Mouse (Mus musculus) T-helper 17 cell (primary cell): ENCODE measurements around the gene Arhgap23.

Experiments
- in situ Hi-C, 2 experiments: fragments of 300-600 bp; cut with MboI, MseI; formaldehyde crosslinking; loops; 1 replicate in 1 of 2; 2 replicates in 1 of 2; pipeline ENCODE4 v1.15.1; 2025; ENCODE audit warnings: high pct_unique_total_duplicates in 2 of 2

Arhgap23 gene

DNA sequence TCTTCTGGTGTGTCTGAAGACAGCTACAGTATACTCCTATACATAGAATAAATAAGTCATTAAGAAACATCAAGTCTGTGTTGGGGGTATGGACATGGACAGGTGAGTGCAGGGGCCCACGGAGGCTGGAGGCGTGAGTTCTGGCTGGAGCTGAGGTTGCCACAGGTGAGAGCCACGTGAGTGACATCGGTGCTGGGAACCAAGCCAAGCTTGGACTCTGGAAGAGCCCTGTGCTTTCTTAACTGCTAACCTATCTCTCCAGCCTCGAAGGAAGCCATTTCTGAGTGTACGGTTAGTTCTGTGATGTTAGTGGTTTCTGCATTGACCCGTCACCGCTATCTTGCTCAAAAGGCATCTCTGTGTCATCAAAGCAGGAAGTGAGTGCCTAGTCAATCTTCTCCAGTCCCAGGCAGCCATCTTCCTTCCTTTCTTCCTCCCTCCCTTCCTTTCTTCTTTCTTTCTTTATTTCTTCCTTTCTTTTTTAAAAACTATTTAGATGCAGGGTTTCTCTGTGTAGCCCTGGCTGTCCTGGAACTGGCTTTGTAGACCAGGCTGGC lies 17.7 kb downstream of the Arhgap23 start:
- in situ Hi-C loops: no loop called here

DNA sequence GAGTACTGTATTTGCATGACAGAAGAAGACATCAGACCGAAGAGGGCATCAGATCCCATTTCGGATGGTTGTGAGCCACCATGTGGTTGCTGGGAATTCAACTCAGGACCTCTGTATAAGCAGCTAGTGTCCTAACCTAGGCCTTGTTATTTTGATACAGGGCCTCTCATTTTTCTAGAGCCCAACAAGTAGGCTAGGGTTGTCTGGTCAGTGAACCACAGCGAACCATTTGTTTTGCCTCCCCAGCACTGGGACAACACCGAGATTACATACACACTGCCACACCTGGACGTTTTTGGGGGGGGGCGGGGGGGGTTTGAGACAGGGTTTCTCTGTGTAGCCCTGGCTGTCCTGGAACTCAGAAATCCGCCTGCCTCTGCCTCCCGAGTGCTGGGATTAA lies 18.8 kb downstream of the Arhgap23 start:
- in situ Hi-C loops: no loop called here

DNA sequence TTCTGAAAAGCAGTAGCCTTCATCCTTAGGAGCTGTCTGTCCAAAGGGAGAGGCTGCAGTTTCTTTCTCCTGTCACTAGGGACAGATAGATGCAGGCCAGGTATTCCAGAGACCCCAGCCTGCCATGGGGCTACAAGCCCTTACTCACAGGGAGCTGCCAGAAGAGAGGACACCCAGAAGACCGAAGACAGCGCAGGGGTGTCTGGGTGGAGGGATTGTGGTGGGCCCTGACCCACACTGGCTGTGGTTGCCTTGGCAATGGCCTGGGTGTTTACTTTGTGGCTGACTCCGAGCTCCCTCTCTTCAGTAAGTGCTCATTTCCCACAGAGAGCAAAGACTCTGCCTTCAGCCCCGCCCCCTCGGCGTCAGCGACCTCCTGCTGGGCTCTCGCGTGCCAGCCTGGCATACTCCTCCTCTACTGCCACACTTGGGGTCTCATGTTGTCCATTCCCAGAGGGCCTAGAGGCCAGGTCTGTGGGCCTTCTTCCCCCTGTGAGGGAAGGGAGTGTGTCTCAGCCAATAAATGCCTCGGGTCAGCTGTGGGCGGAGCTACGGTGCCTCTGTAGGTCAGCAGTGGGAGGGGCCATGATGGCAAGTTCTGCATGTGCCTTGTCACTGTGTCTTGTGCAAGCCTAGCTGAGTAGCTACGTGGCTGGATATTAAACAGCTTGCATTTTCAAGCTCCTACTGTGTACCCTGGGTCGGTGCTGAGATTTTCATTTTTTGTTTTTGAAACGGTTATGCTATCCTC lies 19.5 kb downstream of the Arhgap23 start:
- in situ Hi-C loops: no loop called here

DNA sequence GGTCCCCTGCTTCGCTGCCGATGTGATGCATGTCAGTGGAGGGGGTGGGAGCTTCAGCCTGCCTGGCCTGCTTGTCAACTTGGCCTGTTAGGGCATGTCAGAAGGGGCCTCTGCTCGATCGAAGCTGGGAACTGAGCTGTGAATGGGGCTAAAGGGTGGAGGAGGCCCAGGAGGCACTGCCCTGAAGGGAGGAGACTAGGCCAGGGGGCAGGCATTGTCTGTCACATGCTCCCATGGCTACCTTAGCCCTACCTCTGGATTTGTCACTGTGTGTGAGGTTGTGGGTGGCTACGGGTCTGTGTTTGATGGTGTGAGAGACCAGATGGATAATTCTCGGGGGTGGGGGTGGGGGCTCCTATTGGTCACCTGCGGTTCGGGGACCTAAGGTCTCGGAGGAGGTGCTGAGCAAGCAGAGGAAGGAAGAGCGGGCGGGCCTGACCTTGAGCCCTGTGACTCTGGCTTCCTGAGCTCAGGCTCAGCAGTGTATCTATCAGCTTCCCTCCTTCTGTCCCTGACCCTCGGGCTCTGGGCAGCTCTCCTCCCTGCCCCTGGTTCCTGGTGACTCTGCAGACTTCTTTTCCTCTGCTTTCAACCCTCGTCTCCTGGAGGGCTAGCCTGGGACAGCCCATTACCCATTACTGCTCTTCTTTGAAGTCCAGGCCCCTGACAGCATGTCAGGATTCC lies 20.6 kb downstream of the Arhgap23 start:
- in situ Hi-C loops: no loop called here

DNA sequence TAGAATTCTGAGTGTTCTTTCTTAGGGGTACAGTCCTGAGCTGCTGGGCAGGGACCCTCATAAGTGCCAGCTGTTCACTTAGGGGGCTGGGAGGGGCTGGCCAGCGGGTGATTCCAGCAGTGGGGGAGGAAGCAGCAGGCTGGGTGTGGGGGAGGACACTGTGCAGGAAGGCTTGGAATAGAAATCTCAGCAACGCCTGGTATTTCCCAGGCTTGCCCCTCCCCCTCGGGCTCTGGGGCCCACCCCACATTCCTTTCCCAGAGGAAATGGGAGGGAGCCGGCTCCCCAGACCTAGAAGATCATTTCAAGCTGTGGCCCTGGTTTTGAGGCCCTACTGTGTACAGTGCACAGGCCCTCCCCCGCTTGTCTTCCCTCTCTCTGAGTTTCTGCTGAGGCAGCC lies 22.4 kb downstream of the Arhgap23 start:
- in situ Hi-C loops: no loop called here

DNA sequence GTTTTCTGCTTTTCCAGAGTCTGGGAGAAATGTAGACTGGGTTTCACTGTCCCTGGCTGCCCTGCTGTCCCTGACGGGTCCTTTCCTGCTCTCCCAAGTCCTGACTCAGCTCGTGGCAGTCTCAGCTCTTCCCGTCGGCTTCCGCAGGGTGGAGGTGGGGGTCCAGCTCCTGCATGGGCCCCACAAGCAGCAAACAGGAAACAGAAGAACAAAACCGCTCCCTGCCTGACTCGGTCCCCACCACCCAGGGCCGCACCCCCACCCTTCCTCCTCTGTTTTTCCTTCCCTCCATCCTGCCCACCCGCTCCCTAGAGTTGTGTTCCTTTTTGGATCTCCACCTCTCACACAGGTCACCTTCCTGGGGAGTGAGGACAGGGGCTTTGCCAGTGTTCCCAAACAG lies 23.5 kb downstream of the Arhgap23 start:
- in situ Hi-C loops: no loop called here

DNA sequence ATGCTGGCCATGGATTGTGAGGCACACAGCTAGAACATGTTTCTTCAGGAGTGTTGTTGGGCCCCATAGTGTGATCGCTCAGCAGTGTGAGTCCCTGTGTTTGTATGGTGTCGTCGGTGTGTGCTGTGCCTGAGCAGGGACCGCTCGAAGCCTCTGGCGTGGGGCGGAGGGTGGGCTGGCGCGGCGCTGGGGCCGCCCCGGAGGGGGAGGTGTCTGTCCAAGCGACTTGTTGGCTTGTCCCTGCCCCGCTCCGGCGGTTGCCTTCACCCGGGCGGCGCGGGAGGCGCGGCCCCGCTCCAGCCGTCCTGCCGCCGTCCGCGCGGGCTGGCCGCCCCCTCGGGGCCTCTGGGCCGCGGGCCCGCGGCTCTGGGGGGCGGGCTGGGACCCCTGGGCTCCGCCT lies 24.6 kb downstream of the Arhgap23 start:
- in situ Hi-C loops: no loop called here

DNA sequence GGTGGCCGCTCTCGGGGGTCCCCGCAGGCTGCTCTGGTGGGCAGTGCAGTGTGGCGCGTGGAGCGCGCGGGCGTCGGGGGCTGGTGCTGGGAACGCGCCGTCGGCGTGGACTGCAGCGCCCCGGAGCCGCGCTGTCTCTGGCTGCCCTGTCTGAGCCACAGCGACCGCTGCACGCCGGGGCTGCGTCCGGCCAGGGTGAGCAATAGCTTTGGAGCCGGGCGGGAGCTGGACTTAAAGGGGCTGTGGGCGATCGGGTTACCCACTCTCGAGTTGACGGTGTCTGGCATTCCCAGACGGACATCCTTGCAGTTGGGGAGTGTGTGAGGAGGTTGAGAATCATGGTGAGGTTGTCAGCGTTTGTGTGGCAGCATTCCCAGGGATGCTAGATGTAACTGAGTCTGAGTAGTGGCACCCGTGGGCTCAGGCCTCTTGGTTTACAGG lies 25.1 kb downstream of the Arhgap23 start:
- in situ Hi-C loops: no loop called here

DNA sequence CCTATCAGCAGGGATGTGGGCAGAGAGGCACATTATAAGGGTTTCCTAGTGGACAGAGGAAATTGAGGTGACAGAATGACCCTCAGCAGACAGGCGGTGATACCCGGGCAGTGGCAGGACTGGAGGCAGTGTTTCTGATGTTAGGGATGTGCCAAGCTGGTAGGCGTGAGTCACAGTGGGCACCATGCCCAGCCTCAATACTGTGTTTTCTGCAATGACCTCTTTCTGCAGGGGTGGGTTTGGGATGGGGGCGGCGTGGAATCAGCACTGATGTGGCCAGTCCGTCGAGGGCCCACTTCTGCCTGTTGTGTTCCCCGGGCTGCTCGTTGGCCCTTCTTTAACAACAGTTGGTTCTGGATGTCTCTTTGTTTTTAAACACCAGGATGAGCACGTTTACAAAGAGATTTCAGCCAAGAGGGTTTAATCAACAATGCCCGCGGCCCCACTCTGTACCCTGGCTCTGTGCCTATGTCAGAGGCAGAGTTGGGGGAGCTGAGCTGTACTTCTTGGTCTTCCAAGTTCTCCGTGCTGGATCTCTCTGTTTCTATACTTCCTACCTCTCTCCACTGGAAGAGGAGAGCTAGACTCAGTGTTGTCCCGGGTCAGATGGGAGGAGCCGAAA lies 25.8 kb downstream of the Arhgap23 start:
- in situ Hi-C loops: no loop called here

DNA sequence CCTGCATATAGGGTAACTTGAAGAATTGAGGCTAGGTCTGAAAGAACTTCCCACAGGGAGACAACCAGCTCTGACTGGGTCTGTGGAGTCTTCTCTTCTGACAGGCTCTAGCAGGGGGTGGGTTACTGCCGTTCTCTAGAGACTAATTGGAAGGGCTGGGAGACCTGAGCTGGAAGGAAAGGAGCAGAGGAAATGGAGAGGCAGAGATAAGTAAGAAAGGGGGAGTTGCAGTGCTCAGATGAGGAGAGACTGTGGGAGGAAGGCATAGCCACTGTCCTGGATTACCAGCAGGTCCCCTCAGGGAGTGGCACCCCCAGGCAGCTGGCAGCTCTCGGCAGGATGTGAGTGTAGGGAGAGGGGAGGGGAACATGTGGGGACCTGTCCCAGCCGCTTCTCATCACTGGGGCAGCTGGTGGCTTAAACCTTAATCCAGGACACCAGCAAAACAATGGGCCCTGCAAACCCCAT lies 26.4 kb downstream of the Arhgap23 start:
- in situ Hi-C loops: no loop called here

DNA sequence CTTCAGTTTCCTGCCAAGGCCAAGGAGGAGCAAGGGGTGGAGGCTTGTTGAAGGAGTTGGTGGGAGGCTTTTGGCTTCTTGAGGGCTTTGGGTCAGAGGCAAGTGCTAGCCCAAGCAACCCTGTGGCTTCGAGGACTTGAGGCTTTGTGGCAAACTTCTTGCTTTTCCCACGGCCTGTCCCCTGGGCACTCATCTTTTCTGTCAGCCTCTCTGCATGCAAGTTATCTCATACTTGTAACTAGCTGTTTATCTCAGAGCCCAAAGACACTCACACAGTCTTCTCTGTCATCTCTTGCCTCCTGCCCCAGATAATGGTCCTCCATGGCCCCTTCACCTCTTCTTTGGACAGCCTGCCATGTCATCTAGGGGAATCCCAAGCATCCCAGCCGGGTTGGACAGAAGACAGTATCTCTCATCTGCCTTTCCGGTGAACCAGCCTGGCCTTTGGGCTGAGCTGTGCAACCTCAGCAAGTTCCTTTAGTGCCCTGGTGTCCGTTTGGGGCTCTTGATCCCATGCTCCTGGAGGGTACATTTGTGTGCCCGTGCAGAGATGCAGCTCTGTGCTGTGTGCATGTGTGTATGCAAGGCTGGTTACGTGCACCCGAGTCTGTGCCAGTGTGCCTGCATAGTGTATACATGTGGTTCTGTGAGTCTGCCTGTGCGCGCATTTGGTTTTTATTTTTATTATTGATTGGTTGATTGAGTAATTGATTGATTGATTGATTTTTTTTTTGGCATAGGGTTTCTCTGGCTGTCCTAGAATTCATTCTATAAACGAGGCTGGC lies 27.8 kb downstream of the Arhgap23 start:
- in situ Hi-C loops: no loop called here

GRCm38 (mm10) chr11:97445596-97445995 lies 30.3 kb downstream of the Arhgap23 start:
- in situ Hi-C loops: no loop called here

GRCm38 (mm10) chr11:97445999-97446511 lies 30.7 kb downstream of the Arhgap23 start:
- in situ Hi-C loops: no loop called here

DNA sequence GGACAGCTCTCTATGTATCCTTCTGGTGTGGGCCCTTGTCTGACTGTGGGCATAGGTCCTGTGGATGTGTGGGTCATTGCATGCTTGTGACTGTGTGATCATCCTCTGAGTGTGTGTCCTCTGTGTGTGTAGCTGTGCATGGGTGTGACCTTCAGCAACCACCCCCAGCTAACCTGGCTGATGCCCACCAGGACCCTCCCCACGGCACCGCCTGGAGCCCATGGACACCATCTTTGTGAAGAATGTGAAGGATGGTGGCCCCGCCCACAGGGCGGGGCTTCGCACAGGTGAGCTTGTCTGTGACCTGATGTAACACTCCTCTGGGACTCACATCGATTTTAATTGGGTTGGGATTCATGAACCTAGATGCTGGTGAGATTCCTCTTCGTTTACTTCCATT lies 32.6 kb downstream of the Arhgap23 start:
- in situ Hi-C loops: no loop called here

DNA sequence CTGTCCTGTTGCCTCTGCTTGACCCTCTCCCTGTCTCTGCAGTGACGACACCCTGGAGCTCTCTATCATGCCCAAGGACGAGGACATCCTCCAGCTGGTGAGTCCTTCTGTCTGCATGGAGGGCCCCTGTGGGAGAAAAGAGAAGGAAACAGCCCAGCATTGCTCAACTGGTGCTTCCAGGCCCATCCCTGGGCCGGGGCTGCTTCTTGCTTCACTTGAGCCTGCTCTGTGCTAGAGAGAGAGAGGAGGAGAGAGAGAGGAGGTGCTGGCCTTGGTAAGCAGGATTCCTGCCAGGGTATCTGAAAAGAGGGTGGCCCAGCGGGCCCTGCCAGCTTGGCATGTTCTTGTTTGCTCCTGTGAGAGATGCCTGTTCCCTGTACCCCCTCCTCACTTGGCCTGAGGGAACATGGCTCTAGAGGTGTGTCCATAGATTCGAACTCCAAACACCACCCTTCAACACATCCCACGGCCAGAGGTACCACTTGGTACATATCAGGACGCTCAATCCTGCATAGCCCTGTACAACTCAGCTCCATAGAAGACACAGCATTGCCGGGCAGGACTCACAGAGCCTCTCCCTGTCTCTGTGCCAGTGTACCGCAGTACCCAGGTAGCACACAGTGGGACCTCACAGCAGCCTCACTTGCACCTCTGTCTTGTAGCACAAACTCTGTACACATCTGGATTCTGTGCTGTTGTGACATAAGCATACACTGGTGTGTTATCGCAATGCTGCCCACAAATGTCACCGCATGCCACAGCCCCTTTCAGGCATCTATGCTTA lies 33.5 kb downstream of the Arhgap23 start:
- in situ Hi-C loops: no loop called here

DNA sequence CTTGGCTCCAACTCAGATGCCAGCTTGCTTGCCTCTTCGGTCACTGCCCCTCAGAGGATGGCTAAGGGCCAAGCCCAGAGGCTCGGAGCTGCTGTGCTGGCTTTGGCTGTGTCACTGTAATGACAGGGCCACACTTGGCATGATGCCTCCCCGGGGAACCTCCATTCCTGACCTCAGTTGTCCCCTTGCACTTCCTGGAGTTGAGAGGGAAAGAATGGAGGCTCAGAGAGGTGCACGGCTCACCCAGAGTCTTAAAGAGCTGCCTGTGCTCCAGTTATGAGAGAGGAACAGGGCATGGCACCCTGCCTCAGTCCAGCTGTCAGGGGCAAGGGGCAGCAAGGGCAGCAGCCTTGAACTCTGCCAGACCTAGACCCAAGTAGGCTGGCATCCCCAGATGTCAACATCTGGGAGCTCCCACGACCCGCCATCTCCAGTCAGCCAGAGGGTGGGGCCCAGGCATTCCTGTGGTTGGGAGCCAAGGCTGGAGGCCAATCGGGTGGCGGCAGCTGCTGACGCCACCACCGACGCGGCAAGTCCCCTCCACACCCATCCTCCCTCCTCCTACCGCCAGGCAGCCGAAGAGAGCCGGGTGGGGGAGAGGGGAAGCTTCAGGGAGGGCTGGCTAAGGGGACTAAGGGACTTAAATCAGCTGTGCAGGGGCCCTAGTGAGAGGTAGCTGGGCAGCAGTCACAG lies 34.4 kb downstream of the Arhgap23 start:
- in situ Hi-C loops: loop anchor here in 1 of 2 experiments (10.0 kb wide), 1 partner anchor 555 kb away; no protein-coding TSS in a partner anchor

- in situ Hi-C loops: loop anchor here in 1 of 2 experiments (10.0 kb wide), 1 partner anchor 556 kb away; no protein-coding TSS in a partner anchor
Measured at GRCm38 (mm10) chr11:97450305-97450922, 35.1 kb downstream of the Arhgap23 start.

GRCm38 (mm10) chr11:97451625-97452024 lies 36.3 kb downstream of the Arhgap23 start:
- in situ Hi-C loops: loop anchor here in 1 of 2 experiments (10.0 kb wide), 1 partner anchor 557 kb away; no protein-coding TSS in a partner anchor

- in situ Hi-C loops: loop anchor here in 1 of 2 experiments (10.0 kb wide), 1 partner anchor 562 kb away; no protein-coding TSS in a partner anchor
Measured at GRCm38 (mm10) chr11:97457120-97457519, 41.8 kb downstream of the Arhgap23 start.
